Mouse (Mus musculus) MEL (cell line): Measurements from ENCODE around the gene Btnl1. TPM values are rescaled to one million over a fixed set of nuclear protein-coding genes. Genes with fewer than 3 reads are reported as not detected.
A peak's percentile ranks its signal among the peaks of the same experiment; 100 is the strongest.

Experiments
- DNase-seq: peaks from one replicate; pipeline ENCODE4 v3.0.0; 2011; ENCODE audit warnings: low read depth, low spot score
- H3K27ac ChIP-seq: 2 replicates; pipeline ENCODE4 v1.5.1; 2012; ENCODE audit warnings: low read depth, mild to moderate bottlenecking, control low read depth, low read length, moderate library complexity; ENCODE audit not compliant: control insufficient read depth
- H3K27me3 ChIP-seq, 2 experiments: fragments of 150-350 bp in 1 of 2; sonication (generic) in 1 of 2; 2 replicates each; pipeline ENCODE4 v1.6.1; 2012; ENCODE audit warnings: low read length in 2 of 2, mild to moderate bottlenecking in 2 of 2, improper control_type of control experiment in 1 of 2, moderate library complexity in 1 of 2; ENCODE audit not compliant: insufficient read depth in 2 of 2, control insufficient read depth in 1 of 2
- H3K36me3 ChIP-seq, 2 experiments: 2 replicates each; pipeline ENCODE4 v1.6.1; 2012 to 2014; ENCODE audit warnings: low read length in 2 of 2, improper control_type of control experiment in 1 of 2, inconsistent platforms in 1 of 2, mild to moderate bottlenecking in 1 of 2; ENCODE audit not compliant: insufficient read depth in 2 of 2, control insufficient read depth in 1 of 2
- H3K4me1 ChIP-seq, 2 experiments: fragments of 150-350 bp in 1 of 2; sonication (generic) in 1 of 2; 2 replicates each; pipeline ENCODE4 v1.6.1; 2012; ENCODE audit warnings: low read length in 2 of 2, improper control_type of control experiment in 1 of 2, mild to moderate bottlenecking in 1 of 2; ENCODE audit not compliant: insufficient read depth in 2 of 2, control insufficient read depth in 1 of 2
- H3K4me3 ChIP-seq, 2 experiments: fragments of 150-350 bp in 1 of 2; sonication (generic) in 1 of 2; 2 replicates each; pipeline ENCODE4 v1.5.1; 2012; ENCODE audit warnings: low read depth in 2 of 2, low read length in 2 of 2, mild to moderate bottlenecking in 2 of 2, moderate library complexity in 2 of 2, control low read depth in 1 of 2, improper control_type of control experiment in 1 of 2; ENCODE audit not compliant: control insufficient read depth in 1 of 2, insufficient read depth in 1 of 2
- H3K79me2 ChIP-seq: 2 replicates; pipeline ENCODE4 v1.6.1; 2012; ENCODE audit warnings: mild to moderate bottlenecking, low read length, moderate library complexity; ENCODE audit not compliant: control insufficient read depth, poor library complexity, insufficient read depth
- H3K9ac ChIP-seq: 2 replicates; pipeline ENCODE4 v1.6.1; 2012; ENCODE audit warnings: low read depth, mild to moderate bottlenecking, control low read depth, low read length, moderate library complexity; ENCODE audit not compliant: control insufficient read depth, poor library complexity, severe bottlenecking
- H3K9me3 ChIP-seq: fragments of 150-350 bp; sonication (generic); replicated peaks from 2 replicates; pipeline ENCODE4 v1.6.1; 2012; ENCODE audit warnings: mild to moderate bottlenecking, low read length, improper control_type of control experiment, moderate library complexity; ENCODE audit not compliant: insufficient read depth
- CHD2 ChIP-seq: IDR thresholded peaks from 2 replicates; pipeline ENCODE4 v1.6.1; 2011; ENCODE audit warnings: low read length, improper control_type of control experiment
- CTCF ChIP-seq, 3 experiments: IDR thresholded peaks in 2 of 3; conservative IDR thresholded peaks in 1 of 3; 2 replicates each; pipeline ENCODE4 v1.5.1; 2011 to 2012; ENCODE audit warnings: low read length in 3 of 3, low read depth in 2 of 3, mild to moderate bottlenecking in 2 of 3, improper control_type of control experiment in 1 of 3, inconsistent platforms in 1 of 3, mixed read lengths in 1 of 3, moderate library complexity in 1 of 3; ENCODE audit not compliant: control insufficient read depth in 1 of 3, insufficient read depth in 1 of 3, poor library complexity in 1 of 3, severe bottlenecking in 1 of 3
- ELF1 ChIP-seq: IDR thresholded peaks from 2 replicates; pipeline ENCODE4 v1.6.1; 2014; ENCODE audit warnings: low read depth, mild to moderate bottlenecking, inconsistent platforms, low read length, improper control_type of control experiment, moderate library complexity
- GABPA ChIP-seq: IDR thresholded peaks from 2 replicates; pipeline ENCODE4 v1.6.1; 2012; ENCODE audit warnings: low read depth, mild to moderate bottlenecking, inconsistent platforms, low read length, improper control_type of control experiment, moderate library complexity
- GATA1 ChIP-seq: IDR thresholded peaks from 2 replicates; pipeline ENCODE4 v1.6.1; 2011; ENCODE audit warnings: low read depth, low read length, improper control_type of control experiment
- JUND ChIP-seq: IDR thresholded peaks from 2 replicates; pipeline ENCODE4 v1.6.1; 2011; ENCODE audit warnings: low read depth, mild to moderate bottlenecking, improper control_type of control experiment, low read length
- MAZ ChIP-seq: IDR thresholded peaks from 2 replicates; pipeline ENCODE4 v1.6.1; 2012; ENCODE audit warnings: low read depth, mild to moderate bottlenecking, inconsistent platforms, low read length, improper control_type of control experiment
- MXI1 ChIP-seq: IDR thresholded peaks from 2 replicates; pipeline ENCODE4 v1.6.1; 2011; ENCODE audit warnings: mild to moderate bottlenecking, low read depth, low read length, improper control_type of control experiment
- MYC ChIP-seq: IDR thresholded peaks from 2 replicates; pipeline ENCODE4 v1.6.1; 2011; ENCODE audit warnings: low read depth, mild to moderate bottlenecking, low read length, improper control_type of control experiment, moderate library complexity
- NELFE ChIP-seq: IDR thresholded peaks from 2 replicates; pipeline ENCODE4 v1.6.1; 2011; ENCODE audit warnings: low read depth, low read length, improper control_type of control experiment
- POLR2A ChIP-seq, 2 experiments: IDR thresholded peaks; 2 replicates each; pipeline ENCODE4 v1.6.1; 2011 to 2012; ENCODE audit warnings: low read length in 2 of 2, mild to moderate bottlenecking in 2 of 2, control low read depth in 1 of 2, improper control_type of control experiment in 1 of 2, low read depth in 1 of 2, moderate library complexity in 1 of 2; ENCODE audit not compliant: control insufficient read depth in 1 of 2, insufficient read depth in 1 of 2, poor library complexity in 1 of 2
- POLR2AphosphoS2 ChIP-seq: IDR thresholded peaks from 2 replicates; pipeline ENCODE4 v1.6.1; 2011; ENCODE audit warnings: low read length, improper control_type of control experiment
- POLR2AphosphoS5 ChIP-seq: IDR thresholded peaks from 2 replicates; pipeline ENCODE4 v1.6.1; 2012; ENCODE audit warnings: low read depth, borderline replicate concordance, mild to moderate bottlenecking, inconsistent platforms, low read length, moderate library complexity, mixed read lengths
- RAD21 ChIP-seq: IDR thresholded peaks from 2 replicates; pipeline ENCODE4 v1.6.1; 2011; ENCODE audit warnings: mild to moderate bottlenecking, low read depth, low read length, improper control_type of control experiment
- TCF12 ChIP-seq: IDR thresholded peaks from 2 replicates; pipeline ENCODE4 v1.6.1; 2014; ENCODE audit warnings: low read depth, mild to moderate bottlenecking, inconsistent platforms, low read length, improper control_type of control experiment, moderate library complexity
- USF2 ChIP-seq, 2 experiments: IDR thresholded peaks; 2 replicates each; pipeline ENCODE4 v1.6.1; 2011 to 2012; ENCODE audit warnings: improper control_type of control experiment in 2 of 2, low read length in 2 of 2, borderline replicate concordance in 1 of 2, inconsistent platforms in 1 of 2, low read depth in 1 of 2, mild to moderate bottlenecking in 1 of 2; ENCODE audit not compliant: insufficient read depth in 1 of 2
- ZMIZ1 ChIP-seq: IDR thresholded peaks from 2 replicates; pipeline ENCODE4 v1.6.1; 2012; ENCODE audit warnings: low read depth, mild to moderate bottlenecking, inconsistent platforms, low read length, improper control_type of control experiment, moderate library complexity
- ZNF384 ChIP-seq: IDR thresholded peaks from 2 replicates; pipeline ENCODE4 v1.6.1; 2012; ENCODE audit warnings: low read depth, mild to moderate bottlenecking, inconsistent platforms, low read length, improper control_type of control experiment
- polyA plus RNA-seq, 2 experiments: library from polyadenylated mRNA; stranded (reverse) in 1 of 2; unstranded in 1 of 2; fragments of >175 nt in 1 of 2; fragments of >200 nt in 1 of 2; gene quantifications; 2 replicates each; pipeline versions ENCODE4 v1.2.1 to v1.2.4; 2012; ENCODE audit warnings: low replicate concordance in 2 of 2, low read depth in 1 of 2; ENCODE audit not compliant: insufficient read length in 2 of 2, insufficient read depth in 1 of 2, missing spikeins in 1 of 2
- total RNA-seq: library from RNA; depleted of rRNA; stranded (reverse); fragments of 300-350 nt; gene quantifications from 2 replicates; pipeline ENCODE4 v1.2.3, GENCODE M21; 2012

The Btnl1 gene
- total and polyA plus RNA-seq, 3 experiments = 0.17 TPM; not detected in 2

GRCm38 (mm10) chr17:34383212-34383611 is 6.3 kb downstream of the Btnl1 start:
- Histone ChIP-seq H3K4me1 (no peaks in the 10 kb centered on the region), H3K27me3 (no peaks in the 10 kb centered on the region), H3K27ac (no peak overlapping the region), H3K9ac (no peak overlapping the region), H3K9me3 (no peaks in the 10 kb centered on the region), H3K4me3 (no peak overlapping the region), H3K79me2 (no peaks in the 10 kb centered on the region), H3K36me3 (no peaks in the 10 kb centered on the region)
- peak; percentile 42 for DNase-seq
- TF ChIP-seq CHD2 (no peak), TCF12 (no peak), MAZ (no peak), CTCF (IDR thresholded peaks at IDR 0.05 in 2 of 3, conservative IDR thresholded peaks at IDR 0.05 in 1 of 3; ENCODE audit: control insufficient read depth in 1 of 3, insufficient read depth in 1 of 3, low read depth in 2 of 3, low read length in 3 of 3, poor library complexity in 1 of 3, severe bottlenecking in 1 of 3) (peak; percentile 37 to 65 (median 37)), JUND (no peak), GABPA (no peak), POLR2A (IDR thresholded peaks at IDR 0.05; ENCODE audit: control insufficient read depth in 1 of 2, insufficient read depth in 1 of 2, low read depth in 1 of 2, low read length in 2 of 2, poor library complexity in 1 of 2) (no peak), NELFE (no peak), ELF1 (no peak), RAD21 (peak; percentile 4), ZMIZ1 (no peak), POLR2AphosphoS2 (no peak), MYC (no peak)

- no peak for TF ChIP-seq USF2 (IDR thresholded peaks at IDR 0.05; ENCODE audit: borderline replicate concordance in 1 of 2, insufficient read depth in 1 of 2, low read depth in 1 of 2, low read length in 2 of 2)
- TF ChIP-seq MYC = no peak
- no peak for TF ChIP-seq GATA1
- TF ChIP-seq NELFE = no peak
- TF ChIP-seq, all 39 proteins: peak for 0
- no peaks in the 10 kb centered on the region for H3K27me3 ChIP-seq
- DNase-seq = no peak
- H3K36me3 ChIP-seq = no peaks in the 10 kb centered on the region
- no peaks in the 10 kb centered on the region for H3K4me1 ChIP-seq
- H3K9ac ChIP-seq = no peak overlapping the region
- no peaks in the 10 kb centered on the region for H3K9me3 ChIP-seq
- no peak overlapping the region for H3K4me3 ChIP-seq
- no peak overlapping the region for H3K27ac ChIP-seq
- no peaks in the 10 kb centered on the region for H3K79me2 ChIP-seq
These were observed 7.8 kb downstream of the Btnl1 start for GRCm38 (mm10) chr17:34384699-34385098.

- no peak overlapping the region for H3K27ac ChIP-seq
- DNase-seq = no peak
- H3K4me3 ChIP-seq = no peak overlapping the region
- no peak for TF ChIP-seq MXI1
- TF ChIP-seq POLR2AphosphoS5 = no peak
- TF ChIP-seq ZNF384 = no peak
- no peaks in the 10 kb centered on the region for H3K79me2 ChIP-seq
- no peaks in the 10 kb centered on the region for H3K27me3 ChIP-seq
- H3K9ac ChIP-seq = no peak overlapping the region
- no peaks in the 10 kb centered on the region for H3K4me1 ChIP-seq
- H3K36me3 ChIP-seq = no peaks in the 10 kb centered on the region
- H3K9me3 ChIP-seq = no peaks in the 10 kb centered on the region
These were observed 9.7 kb downstream of the Btnl1 start for GRCm38 (mm10) chr17:34386656-34387055.
